Mouse (Mus musculus): ENCODE results near the gene Bmp8a.
"Not testable (repeated sequence)": the region's sequence is repeated elsewhere in the genome, so short reads cannot be mapped to it uniquely, and the experiment has no call there.

DNA sequence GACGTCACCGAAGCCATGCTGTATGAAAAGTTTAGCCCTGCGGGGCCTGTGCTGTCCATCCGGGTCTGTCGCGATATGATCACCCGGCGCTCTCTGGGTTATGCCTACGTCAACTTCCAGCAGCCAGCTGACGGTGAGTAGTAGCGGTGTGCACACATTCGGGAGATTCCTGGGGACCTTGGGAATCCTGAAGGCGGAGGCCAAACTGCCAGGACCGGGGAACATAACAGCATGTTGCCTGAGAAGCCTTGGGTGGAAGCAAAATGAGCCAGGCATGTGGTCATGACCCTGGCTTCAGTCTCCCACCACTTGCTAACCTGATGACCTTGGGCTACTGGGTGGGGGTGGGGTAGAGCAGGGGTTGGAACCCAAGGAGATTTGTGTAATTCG is 59.4 kb downstream of the Bmp8a start:
- not testable (repeated sequence) for TF ChIP-seq CTCF (IDR thresholded peaks at IDR 0.05; ENCODE audit: borderline replicate concordance, control insufficient read depth, extremely low read depth, insufficient read depth, low read length, poor library complexity); POLR2A (IDR thresholded peaks at IDR 0.05; ENCODE audit: control insufficient read depth, extremely low read depth, insufficient read depth, low read length, poor library complexity)
